Mouse (Mus musculus) liver, embryonic 12.5 days (tissue): ENCODE results near the gene Msh6. TPM values are rescaled to one million over a fixed set of nuclear protein-coding genes. Genes with fewer than 3 reads are reported as not detected.
"Not testable (repeated sequence)": the region's sequence is repeated elsewhere in the genome, so short reads cannot be mapped to it uniquely, and the experiment has no call there.

Experiments used
- ATAC-seq: fragments of 200-750 bp; cut with Nextera tagmentation; 2 replicates; pipeline ENCODE4 v1.8.0; 2017; ENCODE audit warnings: moderate number of reproducible peaks, mild to moderate bottlenecking, moderate library complexity
- H3K27ac ChIP-seq: fragments of 300-500 bp; sonication (generic); 2 replicates; pipeline ENCODE4 v1.5.1; 2016; ENCODE audit warnings: mild to moderate bottlenecking
- H3K27me3 ChIP-seq: fragments of 300-500 bp; sonication (generic); replicated peaks from 2 replicates; pipeline ENCODE4 v1.6.1; 2016; ENCODE audit warnings: mild to moderate bottlenecking, moderate library complexity
- H3K36me3 ChIP-seq: fragments of 300-500 bp; sonication (generic); 2 replicates; pipeline ENCODE4 v1.6.1; 2016; ENCODE audit warnings: mild to moderate bottlenecking, moderate library complexity
- H3K4me1 ChIP-seq: fragments of 300-500 bp; sonication (generic); 2 replicates; pipeline ENCODE4 v1.6.1; 2016
- H3K4me2 ChIP-seq: fragments of 300-500 bp; sonication (generic); 2 replicates; pipeline ENCODE4 v1.6.1; 2016; ENCODE audit warnings: mild to moderate bottlenecking, moderate library complexity
- H3K4me3 ChIP-seq: fragments of 300-500 bp; sonication (generic); 2 replicates; pipeline ENCODE4 v1.5.1; 2016; ENCODE audit warnings: mild to moderate bottlenecking, moderate library complexity
- H3K9ac ChIP-seq: fragments of 300-500 bp; sonication (generic); 2 replicates; pipeline ENCODE4 v1.6.1; 2016; ENCODE audit warnings: mild to moderate bottlenecking, moderate library complexity
- H3K9me3 ChIP-seq: fragments of 300-500 bp; sonication (generic); replicated peaks from 2 replicates; pipeline ENCODE4 v1.6.1; 2016; ENCODE audit warnings: mild to moderate bottlenecking, moderate library complexity
- WGBS: fragments of 180-500 bp; shearing (Covaris S2); methylation state at CpG from one replicate; pipeline ENCODE4 v1.1.7; 2016; ENCODE audit not compliant: insufficient replicate concordance; 5-methylcytosine and 5-hydroxymethylcytosine counted together
- polyA plus RNA-seq: library from polyadenylated mRNA; unstranded; fragments of >200 nt; fragmentation: Nextera tagmentation; extraction: Ambion mirVana; gene quantifications from 2 replicates; pipeline ENCODE4 v1.2.1, GENCODE M21; 2016

Msh6 gene
- 52.0 and 52.4 TPM in 2 replicates for polyA plus RNA-seq

- no peaks in the 10 kb centered on the region for H3K9me3 ChIP-seq
- peak within 1 kb of the TSS; percentile 82 for H3K27ac ChIP-seq
- under 1% methylated on average over 51 of the region's 63 CpGs for WGBS
- peak within 1 kb of the TSS; percentile 90 for H3K4me2 ChIP-seq
- no peaks in the 10 kb centered on the region for H3K27me3 ChIP-seq
- peaks cover 19% of the 10 kb centered on the region for H3K36me3 ChIP-seq
- H3K9ac ChIP-seq: peak within 1 kb of the TSS; percentile 88
- peak within 1 kb of the TSS; percentile 77 for H3K4me3 ChIP-seq
- H3K4me1 ChIP-seq: peaks cover 54% of the 10 kb centered on the region
- peak; percentile 96 for ATAC-seq
These were observed at the start of gene Msh6 for GRCm38 (mm10) chr17:87974629-87975228. TSS of gene Msh6 (plus strand) at chr17:87975062.

DNA sequence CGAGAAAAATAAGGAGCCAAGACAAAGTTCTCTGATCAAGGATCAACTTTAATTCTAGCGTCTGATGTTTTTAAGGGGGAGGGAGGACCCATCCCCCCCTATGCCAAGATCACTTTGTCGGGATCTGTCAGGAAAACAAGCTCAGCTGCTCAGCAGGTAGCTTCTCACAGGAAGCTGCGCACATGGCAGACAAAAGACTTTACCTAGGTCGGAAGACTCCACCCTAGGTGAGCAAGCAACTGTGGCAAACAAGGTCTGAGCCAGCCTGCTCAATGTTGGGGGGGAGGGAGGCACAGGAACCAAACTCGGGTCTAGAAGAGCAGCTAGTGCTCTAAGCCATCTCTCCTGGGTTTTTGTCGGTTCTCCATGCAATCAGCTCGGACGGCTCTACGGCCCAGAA is 40.5 kb upstream of the Msh6 start:
- Histone ChIP-seq H3K9me3 (no peaks in the 10 kb centered on the region), H3K4me2 (no peak overlapping the region), H3K36me3 (no peaks in the 10 kb centered on the region), H3K27me3 (no peaks in the 10 kb centered on the region), H3K27ac (no peak overlapping the region), H3K4me1 (no peaks in the 10 kb centered on the region), H3K9ac (no peak overlapping the region), H3K4me3 (no peak overlapping the region)
- no peak for ATAC-seq
- WGBS: 57% methylated on average over 10 of the region's 10 CpGs

DNA sequence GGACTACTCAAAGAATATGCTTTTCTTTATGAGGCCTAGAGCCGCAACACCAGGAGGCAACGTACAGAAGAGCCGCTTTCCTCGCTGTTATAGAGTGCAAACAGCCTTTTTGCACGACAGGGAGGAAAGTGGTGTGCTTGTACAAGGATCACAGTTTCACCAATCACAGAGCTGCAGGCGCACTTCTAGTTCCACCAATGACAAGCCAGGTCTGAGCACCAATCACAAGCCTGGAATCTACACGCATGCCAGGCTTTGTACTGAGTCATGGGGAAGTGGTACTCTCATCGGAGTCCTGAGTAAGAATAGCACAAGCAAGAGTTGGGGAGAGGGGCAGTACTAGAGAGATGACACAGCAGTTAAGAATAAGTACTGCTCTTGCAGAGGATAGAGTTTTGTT is 40.1 kb upstream of the Msh6 start:
- Histone ChIP-seq H3K27ac (no peak overlapping the region), H3K4me3 (no peak overlapping the region), H3K4me1 (no peaks in the 10 kb centered on the region), H3K9ac (no peak overlapping the region), H3K4me2 (no peak overlapping the region), H3K27me3 (no peaks in the 10 kb centered on the region), H3K9me3 (no peaks in the 10 kb centered on the region), H3K36me3 (no peaks in the 10 kb centered on the region)
- 59% methylated on average over 8 of the region's 8 CpGs for WGBS
- ATAC-seq: no peak

- Histone ChIP-seq H3K4me1 (no peaks in the 10 kb centered on the region), H3K4me2 (no peak overlapping the region), H3K9ac (no peak overlapping the region), H3K27me3 (no peaks in the 10 kb centered on the region), H3K4me3 (no peak overlapping the region), H3K9me3 (no peaks in the 10 kb centered on the region), H3K36me3 (no peaks in the 10 kb centered on the region), H3K27ac (no peak overlapping the region)
- WGBS: 63% methylated on average over 4 of the region's 4 CpGs
- no peak for ATAC-seq
These were observed 38.7 kb upstream of the Msh6 start for GRCm38 (mm10) chr17:87936156-87936555.

- H3K4me2 ChIP-seq: 0 out of 2 replicates have a peak overlapping the region, but pooled peaks have one; percentile 22
- 37% methylated on average over 16 of the region's 16 CpGs for WGBS
- ATAC-seq: no peak
- no peak overlapping the region for H3K4me3 ChIP-seq
- H3K36me3 ChIP-seq: no peaks in the 10 kb centered on the region
- H3K9ac ChIP-seq: no peak overlapping the region
- H3K27me3 ChIP-seq: no peaks in the 10 kb centered on the region
- no peak overlapping the region for H3K27ac ChIP-seq
- no peaks in the 10 kb centered on the region for H3K9me3 ChIP-seq
- no peaks in the 10 kb centered on the region for H3K4me1 ChIP-seq
These were observed 25.8 kb upstream of the Msh6 start for GRCm38 (mm10) chr17:87948965-87949584.

DNA sequence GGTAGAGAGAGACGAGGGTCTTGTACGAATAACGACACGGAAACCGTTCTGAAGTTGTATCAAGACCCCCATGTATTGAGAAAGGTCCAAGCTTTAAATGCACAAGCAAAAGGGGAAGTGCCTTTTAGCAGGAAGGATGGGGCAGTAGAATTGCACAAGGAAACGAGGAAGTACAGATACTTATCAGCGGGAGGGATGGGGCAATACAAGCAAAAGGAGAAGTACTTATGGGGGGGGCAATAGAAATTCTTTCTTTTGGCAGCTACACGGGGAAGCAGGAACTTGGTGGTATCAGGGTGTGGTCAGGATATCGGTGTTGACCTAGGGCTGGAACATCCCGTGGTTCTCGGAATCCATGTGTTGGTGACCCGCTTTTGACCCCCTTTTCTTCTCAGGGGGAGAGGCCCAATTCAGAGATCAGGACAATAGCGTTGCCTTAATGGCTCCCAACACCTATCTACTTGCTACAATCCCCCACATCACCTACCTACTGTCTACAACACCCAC is 20.2 kb upstream of the Msh6 start:
- H3K36me3 ChIP-seq, ATAC-seq, H3K4me3 ChIP-seq, H3K4me1 ChIP-seq, H3K4me2 ChIP-seq, H3K9me3 ChIP-seq, H3K27me3 ChIP-seq, H3K9ac ChIP-seq, H3K27ac ChIP-seq: not testable (repeated sequence)
- 61% methylated on average over 13 of the region's 13 CpGs for WGBS

DNA sequence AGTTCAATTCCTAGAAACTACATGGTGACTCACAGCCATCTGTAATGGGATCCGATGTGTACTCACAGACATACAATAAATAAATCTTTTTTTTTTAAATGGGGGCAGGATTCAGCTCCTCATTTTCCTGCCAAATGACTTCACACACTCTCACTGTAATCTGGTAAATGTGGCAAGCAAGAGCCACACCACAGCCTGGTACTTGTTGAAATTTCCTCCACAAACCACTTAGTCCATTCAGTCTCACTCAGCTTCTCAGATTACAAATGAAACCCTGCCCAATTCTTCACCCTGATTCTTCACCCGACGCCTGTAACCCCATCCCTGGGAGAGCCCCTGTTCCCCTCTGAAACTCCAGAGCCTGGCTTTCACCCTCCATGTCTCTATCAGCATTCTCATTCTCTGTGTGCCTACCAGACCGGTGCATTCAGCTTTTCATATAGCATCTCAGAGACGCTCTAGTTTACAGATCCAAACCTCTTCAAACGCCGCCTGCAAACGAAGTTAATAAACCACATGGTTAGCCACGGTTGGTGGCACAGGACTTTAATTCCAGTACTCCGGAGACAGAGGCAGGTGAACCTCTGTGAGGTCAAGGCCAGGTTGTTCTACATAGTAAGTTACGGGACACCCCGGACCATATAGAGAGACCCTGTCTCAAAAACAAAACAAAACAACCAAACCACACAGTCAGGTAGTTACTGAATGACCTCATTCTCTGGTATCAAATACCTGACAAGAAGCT is 17.6 kb upstream of the Msh6 start:
- H3K4me1 ChIP-seq: no peaks in the 10 kb centered on the region
- no peak overlapping the region for H3K4me3 ChIP-seq
- WGBS: 77% methylated on average over 12 of the region's 12 CpGs
- no peak overlapping the region for H3K27ac ChIP-seq
- no peak overlapping the region for H3K9ac ChIP-seq
- ATAC-seq: no peak
- no peaks in the 10 kb centered on the region for H3K36me3 ChIP-seq
- H3K4me2 ChIP-seq: no peak overlapping the region
- H3K27me3 ChIP-seq: no peaks in the 10 kb centered on the region
- no peaks in the 10 kb centered on the region for H3K9me3 ChIP-seq

DNA sequence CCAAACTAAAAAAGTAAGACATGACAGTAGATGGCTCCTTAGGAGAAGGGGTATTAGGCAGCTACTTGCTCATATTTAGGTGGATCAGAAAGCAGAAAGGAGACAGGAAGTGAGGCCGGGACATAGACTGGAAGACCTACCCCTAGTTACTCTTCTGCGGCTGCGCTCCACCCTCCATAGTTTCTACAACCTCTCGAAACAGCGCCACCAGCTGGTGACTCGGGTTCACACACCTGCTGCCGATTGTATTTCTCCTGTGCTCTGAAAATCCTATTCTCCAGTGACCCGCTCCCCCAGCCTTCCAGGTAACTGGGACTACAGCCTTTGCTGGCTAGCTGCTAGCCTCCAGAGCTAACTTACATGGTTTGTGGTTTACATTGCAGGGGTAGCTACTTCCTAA is 16.6 kb upstream of the Msh6 start:
- Histone ChIP-seq H3K4me3 (no peak overlapping the region), H3K27me3 (no peaks in the 10 kb centered on the region), H3K36me3 (no peaks in the 10 kb centered on the region), H3K9me3 (no peaks in the 10 kb centered on the region), H3K27ac (no peak overlapping the region), H3K4me2 (no peak overlapping the region), H3K9ac (no peak overlapping the region), H3K4me1 (no peaks in the 10 kb centered on the region)
- ATAC-seq: no peak
- WGBS: 62% methylated on average over 8 of the region's 8 CpGs

GRCm38 (mm10) chr17:87959406-87959805 is 15.5 kb upstream of the Msh6 start:
- not testable (repeated sequence) for H3K27me3 ChIP-seq, H3K4me3 ChIP-seq, H3K9ac ChIP-seq, ATAC-seq, H3K9me3 ChIP-seq, H3K4me2 ChIP-seq, H3K27ac ChIP-seq, H3K36me3 ChIP-seq, H3K4me1 ChIP-seq
- WGBS: 89% methylated on average over 11 of the region's 11 CpGs

DNA sequence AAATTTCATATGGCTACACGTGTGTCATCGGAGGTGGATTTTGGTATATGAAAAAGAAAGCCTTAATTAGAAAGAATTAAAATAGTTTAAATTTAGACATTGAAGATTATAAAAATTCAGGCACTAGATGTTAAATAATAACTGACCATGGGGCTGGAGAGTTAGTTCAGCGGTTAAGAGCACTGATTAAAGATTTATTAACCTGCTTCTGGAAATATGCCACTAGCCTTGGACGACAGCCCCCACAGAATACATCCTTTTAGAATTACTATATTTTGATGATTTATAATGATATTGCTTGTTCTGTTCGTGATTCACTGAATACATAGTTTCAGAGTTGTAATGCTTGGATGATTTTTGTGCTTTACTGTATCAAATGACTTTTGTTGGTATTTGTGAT is 14.9 kb upstream of the Msh6 start:
- ATAC-seq, H3K4me2 ChIP-seq, H3K36me3 ChIP-seq, H3K4me1 ChIP-seq, H3K27ac ChIP-seq, H3K4me3 ChIP-seq, H3K27me3 ChIP-seq, H3K9me3 ChIP-seq, H3K9ac ChIP-seq: not testable (repeated sequence)
- WGBS: 80% methylated on average over 5 of the region's 5 CpGs

GRCm38 (mm10) chr17:87963081-87964075 is 11.5 kb upstream of the Msh6 start:
- Histone ChIP-seq H3K4me2 (no peak overlapping the region), H3K27me3 (no peaks in the 10 kb centered on the region), H3K4me1 (no peaks in the 10 kb centered on the region), H3K4me3 (no peak overlapping the region), H3K9me3 (0 out of 2 replicates have a peak, but pooled peaks cover 4% of the 10 kb centered on the region), H3K36me3 (no peaks in the 10 kb centered on the region), H3K9ac (no peak overlapping the region), H3K27ac (no peak overlapping the region)
- ATAC-seq: no peak
- WGBS: 78% methylated on average over 14 of the region's 14 CpGs
